Mouse (Mus musculus): Measurements from ENCODE around the gene Arhgap17. TPM values are rescaled to one million over a fixed set of nuclear protein-coding genes. Genes with fewer than 3 reads are reported as not detected.

Arhgap17 gene
- total RNA-seq, 2 experiments from 2014 or later: 14.9 to 17.4 TPM

GRCm38 (mm10) chr7:123307236-123307635 is 62.5 kb downstream of the Arhgap17 start:
- DNase-seq (ENCODE audit: extremely low spot score in 1 of 2, low spot score in 2 of 2): no peak
- intact Hi-C loops (cut with DNase I): no loop called here

GRCm38 (mm10) chr7:123305397-123305796 is 64.3 kb downstream of the Arhgap17 start:
- intact Hi-C loops (cut with DNase I): no loop called here
- DNase-seq (ENCODE audit: extremely low spot score in 1 of 2, low spot score in 2 of 2): no peak

- no peak for DNase-seq (ENCODE audit: extremely low spot score in 1 of 2, low spot score in 2 of 2)
Measured at GRCm38 (mm10) chr7:123300258-123300657, 69.5 kb downstream of the Arhgap17 start.

GRCm38 (mm10) chr7:123298225-123298624 is 71.5 kb downstream of the Arhgap17 start:
- DNase-seq (ENCODE audit: extremely low spot score in 1 of 2, low spot score in 2 of 2): no peak
- intact Hi-C loops (cut with DNase I): no loop called here

More at GRCm38 (mm10) chr7:123300258-123300657, 69.5 kb downstream of the Arhgap17 start:
- intact Hi-C loops (cut with DNase I): no loop called here

GRCm38 (mm10) chr7:123296097-123296496 is 73.6 kb downstream of the Arhgap17 start:
- no peak for DNase-seq (ENCODE audit: extremely low spot score in 1 of 2, low spot score in 2 of 2)
- intact Hi-C loops (cut with DNase I): no loop called here

- DNase-seq (ENCODE audit: extremely low spot score in 1 of 2, low spot score in 2 of 2): no peak
- intact Hi-C loops (cut with DNase I): no loop called here
Measured at GRCm38 (mm10) chr7:123295423-123295822, 74.3 kb downstream of the Arhgap17 start.

GRCm38 (mm10) chr7:123293898-123294297 is 75.8 kb downstream of the Arhgap17 start:
- intact Hi-C loops (cut with DNase I): no loop called here

GRCm38 (mm10) chr7:123291942-123292341 is 77.8 kb downstream of the Arhgap17 start:
- no peak for DNase-seq (ENCODE audit: extremely low spot score in 1 of 2, low spot score in 2 of 2)
- intact Hi-C loops (cut with DNase I): no loop called here

More at GRCm38 (mm10) chr7:123293898-123294297, 75.8 kb downstream of the Arhgap17 start:
- DNase-seq (ENCODE audit: extremely low spot score in 1 of 2, low spot score in 2 of 2): no peak

- DNase-seq (ENCODE audit: extremely low spot score in 1 of 2, low spot score in 2 of 2): no peak
- intact Hi-C loops (cut with DNase I): no loop called here
Measured at GRCm38 (mm10) chr7:123289176-123289575, 80.5 kb downstream of the Arhgap17 start.

- no peak for DNase-seq (ENCODE audit: extremely low spot score in 1 of 2, low spot score in 2 of 2)
- intact Hi-C loops (cut with DNase I): no loop called here
Measured at GRCm38 (mm10) chr7:123287903-123288302, 81.8 kb downstream of the Arhgap17 start.

- DNase-seq (ENCODE audit: extremely low spot score in 1 of 2, low spot score in 2 of 2): no peak
- intact Hi-C loops (cut with DNase I): no loop called here
Measured at GRCm38 (mm10) chr7:123285896-123286295, 83.8 kb downstream of the Arhgap17 start.

- no peak for DNase-seq (ENCODE audit: extremely low spot score in 1 of 2, low spot score in 2 of 2)
- intact Hi-C loops (cut with DNase I): no loop called here
Measured at GRCm38 (mm10) chr7:123283826-123284225, 85.9 kb downstream of the Arhgap17 start.

- no peak for DNase-seq (ENCODE audit: extremely low spot score in 1 of 2, low spot score in 2 of 2)
Measured at GRCm38 (mm10) chr7:123279797-123280196, 89.9 kb downstream of the Arhgap17 start.

GRCm38 (mm10) chr7:123276568-123276967 is 93.1 kb downstream of the Arhgap17 start:
- DNase-seq (ENCODE audit: extremely low spot score in 1 of 2, low spot score in 2 of 2): no peak
- intact Hi-C loops (cut with DNase I): no loop called here

More at GRCm38 (mm10) chr7:123279797-123280196, 89.9 kb downstream of the Arhgap17 start:
- intact Hi-C loops (cut with DNase I): no loop called here

GRCm38 (mm10) chr7:123273056-123273455 is 96.7 kb downstream of the Arhgap17 start:
- intact Hi-C loops (cut with DNase I): no loop called here

GRCm38 (mm10) chr7:123258103-123258502 is 111.6 kb downstream of the Arhgap17 start:
- intact Hi-C loops (cut with DNase I): no loop called here

More at GRCm38 (mm10) chr7:123273056-123273455, 96.7 kb downstream of the Arhgap17 start:
- no peak for DNase-seq (ENCODE audit: extremely low spot score in 1 of 2, low spot score in 2 of 2)

GRCm38 (mm10) chr7:123254196-123254970 is 115.3 kb downstream of the Arhgap17 start:
- no peak for DNase-seq (ENCODE audit: extremely low spot score in 1 of 2, low spot score in 2 of 2)
- intact Hi-C loops (cut with DNase I): no loop called here

More at GRCm38 (mm10) chr7:123258103-123258502, 111.6 kb downstream of the Arhgap17 start:
- no peak for DNase-seq (ENCODE audit: extremely low spot score in 1 of 2, low spot score in 2 of 2)

GRCm38 (mm10) chr7:123253396-123253795 is 116.3 kb downstream of the Arhgap17 start:
- intact Hi-C loops (cut with DNase I): no loop called here
- DNase-seq (ENCODE audit: extremely low spot score in 1 of 2, low spot score in 2 of 2): no peak

- DNase-seq (ENCODE audit: extremely low spot score in 1 of 2, low spot score in 2 of 2): no peak
- intact Hi-C loops (cut with DNase I): no loop called here
Measured at GRCm38 (mm10) chr7:123251343-123251742, 118.4 kb downstream of the Arhgap17 start.

GRCm38 (mm10) chr7:123248166-123248565 is 121.5 kb downstream of the Arhgap17 start:
- DNase-seq (ENCODE audit: extremely low spot score in 1 of 2, low spot score in 2 of 2): no peak
- intact Hi-C loops (cut with DNase I): no loop called here

All from left cerebral cortex, postnatal 10 days (tissue).